Mouse (Mus musculus) testis, adult 2 months (tissue): ENCODE data around the gene Tecpr2. TPM values are rescaled to one million over a fixed set of nuclear protein-coding genes. Genes with fewer than 3 reads are reported as not detected.
A peak's percentile ranks its signal among the peaks of the same experiment; 100 is the strongest.

Source experiments
- H3K27ac ChIP-seq: fragments of 200-500 bp; 2 replicates; pipeline ENCODE4 v1.5.1; 2012; ENCODE audit warnings: low read depth, low read length; ENCODE audit not compliant: control insufficient read depth, insufficient read depth
- H3K27me3 ChIP-seq: fragments of 200-500 bp; 2 replicates; pipeline ENCODE4 v1.6.1; 2012; ENCODE audit warnings: mild to moderate bottlenecking, low read length, moderate library complexity; ENCODE audit not compliant: control insufficient read depth, insufficient read depth
- H3K36me3 ChIP-seq: fragments of 200-500 bp; 2 replicates; pipeline ENCODE4 v1.6.1; 2012; ENCODE audit warnings: mild to moderate bottlenecking, low read length; ENCODE audit not compliant: control insufficient read depth, insufficient read depth
- H3K4me1 ChIP-seq: fragments of 200-500 bp; 2 replicates; pipeline ENCODE4 v1.6.1; 2012; ENCODE audit warnings: low read length; ENCODE audit not compliant: control insufficient read depth, insufficient read depth
- H3K4me3 ChIP-seq: fragments of 200-500 bp; 2 replicates; pipeline ENCODE4 v1.5.1; 2012; ENCODE audit warnings: low read depth, mild to moderate bottlenecking, low read length, moderate library complexity, mixed read lengths; ENCODE audit not compliant: control insufficient read depth
- CTCF ChIP-seq: fragments of 200-500 bp; IDR thresholded peaks from 2 replicates; pipeline ENCODE4 v1.5.1; 2012; ENCODE audit warnings: low read depth, mild to moderate bottlenecking, inconsistent platforms, low read length, moderate library complexity; ENCODE audit not compliant: control insufficient read depth, insufficient read depth, insufficient replicate concordance
- POLR2A ChIP-seq: fragments of 200-500 bp; IDR thresholded peaks from 2 replicates; pipeline ENCODE4 v1.6.1; 2012; ENCODE audit warnings: low read depth, mild to moderate bottlenecking, inconsistent platforms, low read length, moderate library complexity; ENCODE audit not compliant: control insufficient read depth
- polyA plus RNA-seq: library from polyadenylated mRNA; depleted of rRNA; stranded (reverse); fragments of >200 nt; gene quantifications from 2 replicates; pipeline ENCODE4 v1.2.3, GENCODE M21; 2012; rRNA removed

The Tecpr2 gene
- polyA plus RNA-seq, result 7.1 and 7.4 TPM in 2 replicates

DNA sequence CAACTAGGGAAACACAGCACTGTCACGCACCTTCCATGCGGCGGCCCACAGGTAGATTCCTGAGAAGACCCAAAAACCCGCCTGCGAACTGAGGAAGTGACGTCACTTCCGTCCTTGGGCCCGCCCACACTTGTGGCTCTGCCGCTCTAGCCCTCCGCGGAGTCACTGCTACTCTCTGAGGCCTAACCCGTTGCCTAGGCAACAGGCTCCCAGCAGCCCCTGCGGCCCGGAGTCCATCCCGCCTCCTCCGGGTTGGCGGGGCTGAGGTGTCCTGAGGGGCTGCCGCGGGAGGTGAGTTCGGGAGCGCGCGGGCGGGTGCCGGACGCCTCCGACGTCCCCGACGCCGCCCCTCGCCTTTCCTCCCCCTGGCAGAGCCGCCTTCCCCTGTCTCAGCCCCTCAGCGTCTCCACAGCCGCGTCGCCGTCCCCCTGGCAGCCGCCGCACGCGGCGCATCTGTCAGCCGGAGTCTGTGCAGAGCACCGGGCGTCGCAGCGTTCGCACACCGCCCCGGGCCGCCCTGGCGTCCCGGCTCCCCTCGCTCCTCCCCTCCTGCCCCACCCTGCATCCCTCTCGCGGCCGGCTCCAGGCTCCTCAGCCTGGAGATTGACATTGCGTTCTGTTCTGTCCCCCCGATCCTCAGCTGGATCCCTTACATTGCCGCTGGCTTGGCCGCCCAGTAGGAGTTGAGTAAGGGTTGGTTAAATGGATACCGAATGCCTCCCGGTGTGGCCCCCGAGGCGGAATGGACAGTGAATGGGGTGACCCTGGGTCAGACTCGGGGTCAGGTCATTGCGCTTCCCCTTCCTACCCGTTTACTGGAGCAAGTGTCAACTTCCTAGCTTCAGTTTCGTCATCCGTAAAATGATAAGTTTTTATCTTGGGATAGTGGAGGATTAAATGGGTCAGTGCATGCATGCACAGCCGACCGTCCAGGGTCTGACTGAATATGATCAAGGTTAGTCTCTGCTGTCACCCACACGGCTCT is at the start of gene Tecpr2, which contains the start of gene Cinp:
TSS of gene Tecpr2 (plus strand) at position 229 of the 985 bp plus-strand sequence.
TSS of gene Cinp (minus strand) at position 110 of the 985 bp plus-strand sequence.
- Histone ChIP-seq H3K4me1 (peaks cover 8% of the 10 kb centered on the region), H3K27me3 (no peaks in the 10 kb centered on the region), H3K27ac (peak within 1 kb of the TSS; percentile 83), H3K36me3 (no peaks in the 10 kb centered on the region), H3K4me3 (peak within 1 kb of the TSS; percentile 97)
- TF ChIP-seq POLR2A (peak; percentile 66), CTCF (no peak)

DNA sequence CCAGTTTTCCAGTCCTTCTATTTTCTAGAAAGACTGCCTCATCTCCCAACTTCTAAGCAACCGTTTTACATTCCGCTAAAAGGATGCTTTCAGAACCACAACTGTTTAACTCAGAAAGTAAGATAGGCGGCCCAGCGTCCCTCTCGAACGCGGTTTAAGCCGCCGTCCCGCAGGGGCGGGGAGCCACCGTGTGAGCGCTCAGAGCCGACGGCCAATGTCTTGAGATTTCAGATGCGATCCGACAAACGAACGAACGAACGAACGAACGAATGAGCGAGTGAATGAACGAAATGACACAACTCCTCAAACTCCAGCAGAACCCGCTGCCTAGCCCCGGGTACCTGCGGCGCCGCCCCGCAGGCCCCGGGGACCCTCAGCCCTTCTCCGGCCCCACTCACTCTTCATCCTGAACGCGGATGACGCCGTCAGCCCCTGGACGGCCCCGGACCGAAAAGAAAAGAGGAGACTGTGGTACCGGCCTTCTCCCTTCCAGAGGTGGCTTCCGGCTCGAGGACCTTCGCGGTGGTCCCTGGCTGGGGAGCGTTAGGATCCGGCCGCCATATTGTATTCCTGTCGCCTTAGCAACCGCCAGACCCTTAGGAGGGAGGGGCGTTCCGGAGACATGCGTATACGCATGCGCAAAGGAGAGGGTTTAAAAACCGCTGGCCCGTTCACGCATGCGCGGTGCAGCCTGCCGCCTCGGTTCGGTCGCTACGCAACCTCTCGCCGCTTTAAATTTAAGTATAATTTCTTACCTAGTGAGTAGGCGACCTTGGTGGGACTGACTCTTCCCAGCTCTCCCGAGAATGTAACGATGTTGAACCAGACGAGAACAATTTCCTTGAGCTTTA is 48.5 kb upstream of the Tecpr2 start, which contains the start of gene Mok:
TSS of gene Mok (minus strand) at position 592 of the 851 bp plus-strand sequence.
- Histone ChIP-seq H3K27me3 (no peaks in the 10 kb centered on the region), H3K4me3 (peak within 1 kb of the TSS; percentile 99), H3K36me3 (no peaks in the 10 kb centered on the region; the same call in 1 of the 2 replicates), H3K4me1 (peaks cover 22% of the 10 kb centered on the region), H3K27ac (peak within 1 kb of the TSS; percentile 98)
- no peak for TF ChIP-seq CTCF
- peak; percentile 93 for TF ChIP-seq POLR2A

DNA sequence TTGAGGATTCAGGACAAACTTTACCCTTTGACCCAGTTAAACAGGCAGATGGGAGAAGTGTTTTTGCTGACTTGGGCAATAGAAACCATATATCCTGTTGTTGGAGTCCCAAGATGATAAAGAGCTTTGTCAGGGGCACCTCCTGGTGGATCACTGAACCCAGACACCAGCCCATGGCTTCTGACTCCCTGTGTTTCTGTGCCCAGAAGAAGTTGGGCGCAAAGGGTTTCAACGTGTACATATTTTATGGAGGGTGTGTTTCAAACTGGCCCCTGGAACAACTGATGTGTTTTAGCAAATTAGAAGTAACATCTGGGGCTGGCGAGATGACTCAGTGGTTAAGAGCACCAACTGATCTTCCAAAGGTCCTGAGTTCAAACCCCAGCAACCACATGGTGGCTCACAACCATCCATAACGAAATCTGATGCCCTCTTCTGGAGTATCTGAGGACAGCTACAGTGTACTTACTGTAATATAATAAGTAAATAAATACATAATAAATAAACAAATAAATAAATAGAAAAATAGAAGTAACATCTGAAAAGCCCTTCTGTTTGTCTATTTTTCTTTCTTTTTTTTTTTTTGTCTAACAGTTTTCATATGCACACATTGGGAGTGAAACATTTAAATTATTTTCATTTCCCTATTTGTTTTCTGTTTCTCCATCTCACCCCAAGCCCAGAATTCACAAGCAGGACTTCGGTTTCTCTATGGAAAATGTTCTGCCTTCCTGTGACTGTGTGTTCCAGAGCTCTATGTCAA is 47.2 kb upstream of the Tecpr2 start:
- Histone ChIP-seq H3K4me3 (peak overlapping the region; percentile 10), H3K36me3 (no peaks in the 10 kb centered on the region; the same call in 1 of the 2 replicates), H3K4me1 (peaks cover 31% of the 10 kb centered on the region), H3K27ac (no peak overlapping the region), H3K27me3 (no peaks in the 10 kb centered on the region)
- TF ChIP-seq POLR2A (no peak), CTCF (no peak)

DNA sequence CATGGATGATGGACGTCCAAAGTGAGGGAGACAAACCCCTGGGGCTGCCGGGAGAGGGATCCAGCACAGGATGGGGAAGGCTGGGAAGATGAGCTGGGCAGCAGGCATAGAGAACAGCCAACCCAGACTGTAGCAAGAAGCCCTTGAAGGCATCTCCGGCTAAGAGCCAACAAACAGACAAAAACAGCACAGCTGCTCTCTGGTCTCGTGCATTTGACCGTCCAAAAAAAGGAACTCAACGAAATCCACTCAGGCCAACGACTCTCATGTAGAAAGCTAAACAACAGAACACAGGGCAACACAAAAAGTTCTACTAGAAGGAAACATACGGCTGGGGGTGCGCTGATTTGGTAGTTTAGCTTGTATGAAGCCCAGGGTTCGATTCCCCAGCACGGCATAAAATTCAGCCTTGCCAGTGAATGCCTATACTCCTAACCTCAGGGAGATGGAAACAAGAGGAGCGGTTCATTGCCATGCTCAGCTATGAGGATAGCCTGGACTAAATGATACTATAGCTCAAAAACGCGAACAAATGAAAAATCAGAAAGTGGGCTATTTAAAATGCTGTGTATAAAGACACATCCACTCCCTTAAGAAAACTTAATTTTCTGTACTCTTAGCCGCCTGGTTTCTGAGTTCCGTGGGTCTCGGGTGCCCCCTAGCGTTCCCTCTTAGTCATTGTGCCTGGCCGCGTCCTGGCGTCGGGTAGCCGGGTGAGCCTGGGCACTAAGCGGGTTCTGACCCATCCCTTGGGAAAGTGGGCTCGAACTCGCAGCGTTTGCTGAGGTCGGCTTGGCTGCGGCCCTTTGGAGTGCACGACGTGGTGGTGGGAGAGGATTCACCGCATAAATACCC is 45.6 kb upstream of the Tecpr2 start:
- Histone ChIP-seq H3K4me3 (peak overlapping the region; percentile 80), H3K4me1 (peaks cover 31% of the 10 kb centered on the region), H3K36me3 (no peaks in the 10 kb centered on the region; the same call in 1 of the 2 replicates), H3K27me3 (no peaks in the 10 kb centered on the region), H3K27ac (no peak overlapping the region)
- no peak for TF ChIP-seq POLR2A
- peak; percentile 88; the same call in 1 of the 2 replicates for TF ChIP-seq CTCF

DNA sequence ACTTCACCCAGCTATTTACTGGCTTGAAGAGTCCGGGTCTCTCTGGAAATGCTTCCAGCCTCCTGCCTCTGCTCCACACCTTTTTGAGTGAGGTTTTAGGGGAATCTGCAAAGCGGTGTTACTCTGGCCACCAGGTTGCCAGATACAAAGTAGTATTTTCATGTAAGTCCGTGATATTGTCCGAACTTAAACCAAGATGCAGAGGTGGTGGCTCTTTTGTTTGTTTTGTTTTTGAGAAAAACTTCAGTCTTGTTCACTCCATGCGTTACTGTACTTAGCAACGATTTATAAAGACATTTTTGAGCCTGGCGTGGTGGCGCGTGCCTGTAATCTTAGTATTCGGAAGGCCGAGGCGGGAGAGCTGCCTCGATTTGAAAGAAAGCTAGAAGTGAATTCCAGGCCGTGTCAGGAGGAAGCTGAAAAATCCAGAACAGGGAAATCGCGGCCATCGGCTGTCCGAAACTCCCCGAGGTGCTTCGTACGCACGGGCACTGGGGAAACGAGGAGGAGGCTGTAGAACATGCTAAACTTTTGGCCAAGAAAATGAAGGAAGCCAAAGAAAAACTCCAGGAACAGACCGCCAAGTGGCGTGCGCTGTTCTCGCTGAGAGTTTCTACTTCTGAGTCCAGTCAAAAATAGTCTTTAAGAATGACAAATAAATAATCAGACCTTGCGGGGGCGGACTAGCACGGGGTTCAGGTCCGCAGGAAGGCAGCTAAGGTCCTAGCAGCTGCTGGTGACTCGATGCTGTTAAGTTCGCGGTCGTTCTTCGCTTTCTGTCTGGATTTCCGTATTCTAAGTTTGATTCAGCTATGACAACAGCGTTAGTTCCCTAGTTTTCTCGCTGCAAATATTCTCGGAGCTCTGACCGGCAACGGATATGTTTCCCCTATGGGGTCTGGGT is 44.6 kb upstream of the Tecpr2 start:
- H3K4me1 ChIP-seq, result peaks cover 31% of the 10 kb centered on the region
- peak overlapping the region; percentile 15 for H3K27ac ChIP-seq
- H3K27me3 ChIP-seq, result no peaks in the 10 kb centered on the region
- TF ChIP-seq POLR2A (no peak), CTCF (no peak)
- no peaks in the 10 kb centered on the region; the same call in 1 of the 2 replicates for H3K36me3 ChIP-seq
- H3K4me3 ChIP-seq, result peak overlapping the region; percentile 80
